Mouse (Mus musculus) granulocyte monocyte progenitor cell, adult 5-6 weeks (primary cell): ENCODE data around the gene Gm12248. TPM values are rescaled to one million over a fixed set of nuclear protein-coding genes. Genes with fewer than 3 reads are reported as not detected.
A peak's percentile ranks its signal among the peaks of the same experiment; 100 is the strongest.

ENCODE experiments used
- ATAC-seq: replicated peaks from 2 replicates; pipeline ENCODE4 v1.8.0; 2016; ENCODE audit warnings: mild to moderate bottlenecking, moderate TSS enrichment, inconsistent platforms; ENCODE audit not compliant: poor library complexity, severe bottlenecking
- total RNA-seq, 2 experiments: library from RNA; stranded (forward) in 1 of 2; stranded (reverse) in 1 of 2; fragments of 200-712, 200-1000 nt in 1 of 2; fragments of >200 nt in 1 of 2; fragmentation: Nextera tagmentation in 1 of 2; gene quantifications; 2 replicates each; pipeline ENCODE4 v1.2.3; 2014 to 2017

Gene Gm12248
- not detected in 2 replicates for total RNA-seq (2014; fragmentation: Nextera tagmentation)
- 0.21 TPM in 1 of 2 replicates, not detected in the other for total RNA-seq (2017)

- ATAC-seq = peak; percentile 43
Measured at GRCm38 (mm10) chr11:58093021-58093528, at the start of gene Gm12248. Gene Gm12248, minus strand, starts transcription at chr11:58093134.

DNA sequence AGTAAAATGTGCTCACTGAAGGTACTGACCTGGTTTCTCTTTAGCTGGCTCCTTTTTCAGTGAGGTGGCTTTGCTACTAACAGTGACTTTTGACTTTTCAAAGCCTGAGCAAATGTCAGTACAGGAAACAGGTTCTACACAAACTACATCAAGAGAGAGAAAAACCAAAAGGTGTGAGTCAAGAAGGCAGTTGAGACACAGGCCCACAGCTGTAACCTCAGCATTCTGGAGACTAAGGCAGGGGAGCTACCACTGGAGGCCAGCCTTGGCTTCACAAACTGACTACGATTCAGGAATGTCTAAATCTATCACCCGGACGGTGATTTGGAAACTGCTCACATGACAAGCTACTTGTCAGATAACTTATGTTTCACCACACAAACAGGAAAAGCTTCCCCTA is 46.5 kb upstream of the Gm12248 start:
- no peak for ATAC-seq

DNA sequence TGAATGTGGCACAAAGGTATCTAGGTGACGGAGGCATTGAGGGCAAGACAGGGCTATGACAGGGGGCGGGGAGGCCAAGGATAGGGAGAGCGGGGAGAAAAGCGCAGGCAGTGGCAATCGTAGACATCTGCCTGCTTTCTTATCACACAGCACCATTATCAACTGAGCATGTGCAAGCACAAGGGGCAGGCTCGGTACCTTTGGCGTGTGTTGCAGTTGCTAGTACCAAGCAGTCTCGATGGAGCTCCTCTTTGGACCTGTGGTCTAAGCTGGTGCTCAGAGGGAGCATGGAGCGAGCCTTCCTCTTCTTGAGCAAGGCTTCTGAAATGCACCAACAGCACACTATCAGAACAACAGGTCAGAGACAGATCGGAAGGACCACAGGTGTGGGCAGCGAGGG is 45.9 kb upstream of the Gm12248 start:
- no peak for ATAC-seq

GRCm38 (mm10) chr11:58136677-58137076 is 43.7 kb upstream of the Gm12248 start:
- ATAC-seq = no peak

GRCm38 (mm10) chr11:58135296-58135695 is 42.4 kb upstream of the Gm12248 start:
- ATAC-seq = peak; percentile 55

GRCm38 (mm10) chr11:58134869-58135268 is 41.9 kb upstream of the Gm12248 start:
- peak; percentile 14; the same call in 1 of the 2 replicates for ATAC-seq

- no peak for ATAC-seq
Measured at GRCm38 (mm10) chr11:58132026-58132425, 39.1 kb upstream of the Gm12248 start.

- no peak for ATAC-seq
Measured at GRCm38 (mm10) chr11:58129302-58129843, 36.4 kb upstream of the Gm12248 start.

DNA sequence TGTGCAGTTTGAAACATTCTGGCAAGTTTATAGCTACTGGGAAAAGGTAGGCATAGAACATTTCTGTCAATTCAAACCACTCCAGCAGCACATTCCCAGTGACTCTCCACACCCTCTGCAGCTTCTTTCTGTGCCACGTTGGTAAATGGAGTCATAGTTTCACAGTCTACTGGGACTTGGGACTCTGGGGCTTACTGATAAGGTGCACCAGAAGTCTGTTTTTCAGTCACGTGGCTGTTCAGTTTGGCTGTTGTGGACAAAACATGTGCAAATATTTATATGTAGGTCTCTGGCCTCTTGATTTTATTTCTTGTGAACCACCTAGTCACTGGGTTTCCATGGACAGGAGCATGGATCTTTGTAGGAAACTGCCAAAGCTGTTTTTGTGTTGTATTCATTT is 34.6 kb upstream of the Gm12248 start:
- no peak for ATAC-seq

DNA sequence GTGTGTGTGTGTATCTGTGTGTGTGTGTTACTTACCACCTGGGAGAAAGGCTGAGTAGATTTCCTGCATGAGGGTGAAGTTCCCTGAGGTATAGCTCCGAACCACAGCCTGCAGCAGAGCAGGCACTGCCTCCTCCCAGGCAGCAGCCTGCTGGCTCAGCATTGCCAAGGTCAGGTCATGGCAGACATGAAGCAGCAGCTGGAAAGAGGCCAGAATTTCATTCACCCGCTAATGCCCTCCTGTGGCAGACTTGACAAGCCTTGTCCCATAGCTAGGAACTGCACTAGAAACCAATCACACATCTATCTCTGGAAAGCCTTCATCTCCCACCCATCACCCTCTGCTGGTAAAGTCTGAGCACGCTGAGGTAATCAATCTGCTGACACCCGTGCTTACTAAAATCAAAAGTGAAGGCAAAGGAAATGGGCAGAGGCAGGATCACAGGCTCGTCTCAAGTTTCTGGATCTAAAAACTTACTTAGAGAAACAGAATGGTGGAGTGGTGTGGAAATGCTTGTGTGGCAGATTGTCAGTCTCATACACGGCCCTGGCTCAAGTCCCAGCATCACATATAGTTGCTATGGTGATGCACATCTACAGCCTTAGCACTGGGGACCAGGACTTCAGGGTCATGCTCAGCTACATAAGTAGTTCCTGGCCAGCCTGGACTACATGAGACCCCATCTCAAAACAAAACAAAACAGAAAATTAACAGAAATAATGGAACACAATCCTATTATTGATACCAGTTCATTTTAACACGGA is 33.6 kb upstream of the Gm12248 start:
- no peak for ATAC-seq

DNA sequence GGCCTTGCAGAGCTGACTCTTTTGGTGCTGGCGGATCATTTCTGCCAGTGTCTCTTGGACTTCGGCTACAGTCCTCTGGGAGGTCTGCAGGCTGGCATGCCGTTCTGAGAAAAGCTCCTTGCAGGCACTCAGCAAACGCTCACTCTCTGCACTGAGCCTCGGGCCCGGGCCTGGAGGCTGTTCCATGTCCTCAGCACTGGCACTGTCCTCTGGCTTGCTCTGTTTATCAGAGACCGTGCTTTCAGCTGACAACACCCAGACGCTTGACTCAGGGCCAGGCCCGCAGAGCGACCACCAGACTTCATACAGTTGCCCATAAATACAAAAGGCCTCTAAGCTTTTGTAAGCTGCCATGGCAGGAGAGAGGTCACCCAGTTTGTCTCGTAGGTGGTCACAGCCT is 32.1 kb upstream of the Gm12248 start:
- no peak for ATAC-seq

DNA sequence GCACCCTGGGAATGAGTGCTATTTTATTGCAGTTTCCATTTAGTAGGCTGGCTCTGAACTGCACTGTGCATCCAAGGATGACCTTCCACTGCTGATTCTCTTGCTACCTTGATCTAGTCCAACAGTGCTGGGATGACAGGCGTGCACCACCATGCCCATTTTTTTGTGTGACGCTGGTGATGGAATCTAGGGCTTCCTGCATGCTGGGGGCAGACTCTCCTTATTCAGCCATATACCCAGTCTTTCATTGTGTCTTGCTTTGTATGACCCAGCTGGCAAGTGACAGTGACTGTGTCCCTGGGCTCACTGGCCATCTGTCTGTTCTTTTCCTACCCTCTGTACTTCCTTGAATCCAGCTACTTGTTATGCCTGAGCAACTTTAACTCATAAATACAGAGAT is 30.8 kb upstream of the Gm12248 start:
- ATAC-seq = no peak

DNA sequence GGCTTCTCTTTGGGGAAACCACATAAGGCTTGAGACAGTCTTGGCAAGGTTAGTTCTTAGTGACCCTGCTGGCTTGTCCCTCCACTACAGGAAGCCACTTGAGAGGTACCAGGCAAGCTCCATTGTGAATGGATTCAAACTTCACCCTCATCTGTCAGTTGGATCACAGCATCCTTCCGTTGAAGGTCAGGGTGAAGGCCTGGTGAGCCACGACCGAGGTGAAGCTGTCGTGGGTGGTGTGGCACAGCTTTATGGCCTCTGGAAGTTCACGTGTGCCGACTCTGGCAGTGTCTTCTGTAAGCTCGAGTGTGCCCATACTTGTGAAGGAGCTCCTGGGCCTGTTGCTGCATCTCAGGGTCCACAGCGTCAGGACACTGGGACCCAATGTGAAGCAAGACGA is 28.4 kb upstream of the Gm12248 start:
- no peak for ATAC-seq

DNA sequence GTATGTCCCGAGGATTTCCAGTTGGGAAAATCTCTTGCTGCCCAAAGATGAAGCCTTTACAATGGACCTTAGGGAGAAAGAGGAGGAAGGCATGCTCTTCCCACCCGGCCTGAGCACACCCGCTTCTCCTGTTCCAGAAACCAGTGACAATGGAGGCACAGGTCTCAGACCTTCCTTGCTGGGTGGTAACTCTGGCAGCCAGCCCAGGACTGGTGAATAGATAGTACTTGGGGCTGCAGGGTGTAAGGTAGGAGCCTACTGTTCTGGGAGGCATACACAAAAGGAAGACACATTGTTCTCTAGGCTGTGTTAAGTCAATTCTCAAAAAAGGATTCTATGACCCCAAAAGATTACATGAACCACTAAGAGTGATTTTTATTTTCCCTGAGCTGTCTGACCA is 27.7 kb upstream of the Gm12248 start:
- no peak for ATAC-seq

DNA sequence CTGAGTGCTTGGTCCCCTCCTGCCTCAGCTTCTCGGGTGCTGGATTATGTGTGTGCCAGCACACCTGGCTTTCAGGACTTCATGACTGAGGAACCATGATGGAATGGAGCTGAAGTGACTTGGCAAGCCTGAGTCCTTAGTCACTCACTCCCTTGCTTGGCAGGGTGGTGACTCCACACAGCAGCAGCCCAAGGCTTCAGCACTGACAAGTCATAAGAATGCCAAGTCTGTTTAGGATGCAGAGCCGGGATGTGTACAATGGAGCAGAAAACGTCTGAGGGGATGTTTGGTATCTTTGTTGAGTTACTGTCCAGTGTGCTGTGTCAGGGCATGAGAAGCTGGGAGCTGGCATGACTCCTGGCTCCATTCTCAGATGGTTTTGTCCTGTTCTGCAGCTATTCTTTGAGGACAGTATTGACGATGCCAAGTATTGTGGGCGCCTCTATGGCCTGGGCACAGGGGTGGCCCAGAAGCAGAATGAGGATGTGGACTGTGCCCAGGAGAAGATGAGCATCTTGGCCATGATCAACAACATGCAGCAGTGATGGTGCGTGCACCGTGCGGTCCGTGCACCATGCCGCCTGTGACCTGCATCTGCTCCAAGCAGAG is 24.2 kb upstream of the Gm12248 start:
- ATAC-seq = no peak

- peak; percentile 61 for ATAC-seq
Measured at GRCm38 (mm10) chr11:58116560-58116959, 23.6 kb upstream of the Gm12248 start.

GRCm38 (mm10) chr11:58107664-58108337 is 14.9 kb upstream of the Gm12248 start:
- ATAC-seq = peak; percentile 20; the same call in 1 of the 2 replicates

GRCm38 (mm10) chr11:58107009-58107408 is 14.1 kb upstream of the Gm12248 start:
- no peak for ATAC-seq

DNA sequence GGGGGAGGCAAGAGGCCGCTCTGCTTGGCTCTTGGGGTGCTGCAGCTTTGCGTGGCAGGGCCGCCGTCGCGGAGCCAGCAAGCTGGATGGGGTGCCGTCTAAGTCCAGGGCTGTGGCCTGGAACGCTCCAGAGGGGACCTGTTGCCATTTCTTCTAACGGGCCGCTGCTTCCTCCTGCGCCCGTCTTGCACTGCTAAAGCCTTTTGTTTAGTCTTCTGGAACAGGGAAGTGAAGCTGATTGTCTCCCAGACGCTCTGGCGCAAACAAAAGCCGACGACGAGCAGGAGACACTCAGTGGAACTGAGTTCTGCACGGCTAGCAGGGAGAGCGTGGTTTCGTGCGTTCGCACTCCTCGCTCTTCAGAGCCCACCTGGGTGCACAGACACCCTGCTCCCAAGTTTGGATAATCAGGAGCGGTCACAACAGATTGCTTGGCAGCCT is 11.4 kb upstream of the Gm12248 start:
- peak; percentile 60 for ATAC-seq

GRCm38 (mm10) chr11:58103697-58104306 is 10.9 kb upstream of the Gm12248 start, which contains the start of gene Cnot8:
Gene Cnot8, plus strand, starts transcription at chr11:58104153.
- peak; percentile 83 for ATAC-seq
